Mouse (Mus musculus) CH12.LX (cell line): ENCODE measurements around the gene Nacc1. TPM values are rescaled to one million over a fixed set of nuclear protein-coding genes. Genes with fewer than 3 reads are reported as not detected.

Source experiments
- DNase-seq: peaks from one replicate; pipeline ENCODE4 v3.0.0-alpha.2; 2013; ENCODE audit errors: extremely low read depth
- H3K27ac ChIP-seq: 2 replicates; pipeline ENCODE4 v1.5.1; 2012; ENCODE audit warnings: low read depth, mild to moderate bottlenecking, control low read depth, moderate library complexity; ENCODE audit not compliant: insufficient read depth
- H3K27me3 ChIP-seq: replicated peaks from 2 replicates; pipeline ENCODE3; 2012; ENCODE audit warnings: inconsistent platforms
- H3K36me3 ChIP-seq, 2 experiments: replicated peaks in 1 of 2; 2 replicates each; pipeline versions ENCODE3 to v1.6.1; 2012; ENCODE audit warnings: inconsistent platforms in 1 of 2, low read length in 1 of 2, mild to moderate bottlenecking in 1 of 2, mixed read lengths in 1 of 2, moderate library complexity in 1 of 2; ENCODE audit not compliant: control insufficient read depth in 1 of 2, insufficient read depth in 1 of 2
- H3K4me1 ChIP-seq, 2 experiments: 2 replicates each; pipeline ENCODE4 v1.6.1; 2012; ENCODE audit warnings: inconsistent platforms in 1 of 2, moderate library complexity in 1 of 2; ENCODE audit not compliant: insufficient read depth in 2 of 2, control insufficient read depth in 1 of 2
- H3K4me2 ChIP-seq: 2 replicates; pipeline ENCODE4 v1.6.1; 2012; ENCODE audit warnings: low read depth, mild to moderate bottlenecking, control low read depth; ENCODE audit not compliant: poor library complexity, insufficient read depth, severe bottlenecking
- H3K4me3 ChIP-seq, 3 experiments: fragments of 150-350 bp in 1 of 3; sonication (generic) in 1 of 3; replicated peaks in 1 of 3; 2 replicates each; pipeline versions ENCODE3 to v1.5.1; 2011 to 2012; ENCODE audit warnings: low read depth in 2 of 3, low read length in 2 of 3, mild to moderate bottlenecking in 2 of 3, moderate library complexity in 2 of 3, control low read depth in 1 of 3, improper control_type of control experiment in 1 of 3, inconsistent platforms in 1 of 3, mixed read lengths in 1 of 3; ENCODE audit not compliant: poor library complexity in 1 of 3
- H3K79me2 ChIP-seq: replicated peaks from 2 replicates; pipeline ENCODE4 v1.6.1; 2012; ENCODE audit warnings: mild to moderate bottlenecking, moderate library complexity; ENCODE audit not compliant: control insufficient read depth, poor library complexity, insufficient read depth, severe bottlenecking; ENCODE audit errors: extremely low read depth
- H3K9ac ChIP-seq: 2 replicates; pipeline ENCODE4 v1.6.1; 2012; ENCODE audit warnings: low read depth, mild to moderate bottlenecking, control low read depth, moderate library complexity; ENCODE audit not compliant: insufficient read depth
- H3K9me3 ChIP-seq: replicated peaks from 2 replicates; pipeline ENCODE3; 2012; ENCODE audit warnings: low read length, inconsistent platforms, mixed read lengths
- BHLHE40 ChIP-seq: IDR thresholded peaks from 2 replicates; pipeline ENCODE4 v1.6.1; 2011; ENCODE audit warnings: mild to moderate bottlenecking, low read depth, low read length, improper control_type of control experiment
- CHD1 ChIP-seq: IDR thresholded peaks from 2 replicates; pipeline ENCODE4 v1.6.1; 2012; ENCODE audit warnings: low read depth, low read length, improper control_type of control experiment, inconsistent platforms
- CTCF ChIP-seq, 2 experiments: IDR thresholded peaks in 1 of 2; conservative IDR thresholded peaks in 1 of 2; 2 replicates each; pipeline ENCODE4 v1.5.1; 2011 to 2012; ENCODE audit warnings: low read depth in 2 of 2, low read length in 2 of 2, improper control_type of control experiment in 1 of 2, inconsistent platforms in 1 of 2, mild to moderate bottlenecking in 1 of 2, moderate library complexity in 1 of 2
- IRF4 ChIP-seq: IDR thresholded peaks from 2 replicates; pipeline ENCODE4 v1.6.1; 2014; ENCODE audit warnings: low read depth, mild to moderate bottlenecking, inconsistent platforms, low read length, improper control_type of control experiment
- MEF2A ChIP-seq: IDR thresholded peaks from 2 replicates; pipeline ENCODE4 v1.6.1; 2014; ENCODE audit warnings: low read depth, mild to moderate bottlenecking, inconsistent platforms, low read length, improper control_type of control experiment, borderline replicate concordance
- MYC ChIP-seq: IDR thresholded peaks from 2 replicates; pipeline ENCODE4 v1.6.1; 2011; ENCODE audit warnings: low read depth, mild to moderate bottlenecking, improper control_type of control experiment, low read length
- NELFE ChIP-seq: IDR thresholded peaks from 2 replicates; pipeline ENCODE4 v1.6.1; 2011; ENCODE audit warnings: low read depth, low read length, improper control_type of control experiment
- PAX5 ChIP-seq: IDR thresholded peaks from 2 replicates; pipeline ENCODE4 v1.6.1; 2012; ENCODE audit warnings: low read length, inconsistent platforms, mixed read lengths
- POLR2A ChIP-seq: IDR thresholded peaks from 2 replicates; pipeline ENCODE4 v1.6.1; 2011; ENCODE audit warnings: low read depth, mild to moderate bottlenecking, improper control_type of control experiment, low read length
- RAD21 ChIP-seq: IDR thresholded peaks from 2 replicates; pipeline ENCODE4 v1.6.1; 2011; ENCODE audit warnings: low read depth, mild to moderate bottlenecking, low read length, improper control_type of control experiment, moderate library complexity
- RCOR1 ChIP-seq: conservative IDR thresholded peaks from 2 replicates; pipeline ENCODE4 v1.6.1; 2012; ENCODE audit warnings: low read depth, mild to moderate bottlenecking, inconsistent platforms, low read length, improper control_type of control experiment
- SMC3 ChIP-seq: IDR thresholded peaks from 2 replicates; pipeline ENCODE4 v1.6.1; 2011; ENCODE audit warnings: low read depth, low read length, improper control_type of control experiment
- TBP ChIP-seq: conservative IDR thresholded peaks from 2 replicates; pipeline ENCODE4 v1.6.1; 2011; ENCODE audit warnings: low read depth, low read length, improper control_type of control experiment
- ZC3H11A ChIP-seq: IDR thresholded peaks from 2 replicates; pipeline ENCODE4 v1.6.1; 2012; ENCODE audit warnings: low read depth, mild to moderate bottlenecking, inconsistent platforms, low read length, improper control_type of control experiment
- ZKSCAN1 ChIP-seq: IDR thresholded peaks from 2 replicates; pipeline ENCODE4 v1.6.1; 2012; ENCODE audit warnings: low read depth, inconsistent platforms, low read length, improper control_type of control experiment, borderline replicate concordance
- ZMIZ1 ChIP-seq: IDR thresholded peaks from 2 replicates; pipeline ENCODE4 v1.6.1; 2012; ENCODE audit warnings: low read depth, mild to moderate bottlenecking, inconsistent platforms, low read length, improper control_type of control experiment
- ZNF384 ChIP-seq: IDR thresholded peaks from 2 replicates; pipeline ENCODE4 v1.6.1; 2012; ENCODE audit warnings: low read depth, low read length, improper control_type of control experiment, inconsistent platforms
- dilution Hi-C: fragments of 300-500 bp; cut with MboI; formaldehyde crosslinking; loops from 2 replicates; pipeline ENCODE4 v1.14.3; 2020; ENCODE audit warnings: low sequenced_read_pairs; ENCODE audit not compliant: extremely low pct_unique_long_range_greater_than_20kb, extremely low pct_ligation_motif_present
- in situ Hi-C: fragments of 300-500 bp; cut with MboI; formaldehyde crosslinking; loops from 3 replicates; pipeline ENCODE4 v1.14.3; 2019; ENCODE audit warnings: low sequenced_read_pairs, low pct_ligation_motif_present, low pct_unique_long_range_greater_than_20kb, mixed read lengths
- polyA plus RNA-seq: library from polyadenylated mRNA; unstranded; fragments of >175 nt; gene quantifications from 2 replicates; pipeline ENCODE4 v1.2.1, GENCODE M21; 2012; ENCODE audit warnings: low read depth; ENCODE audit not compliant: insufficient read length
- total RNA-seq, 2 experiments: library from RNA; depleted of rRNA; stranded (reverse); fragments of 300-350 nt in 1 of 2; fragments of >200 nt in 1 of 2; gene quantifications; 2 replicates each; pipeline ENCODE4 v1.2.3; 2012 to 2014

Gene Nacc1
- total and polyA plus RNA-seq, 3 experiments: 23.3 to 84.1 (median 45.1) TPM

- H3K9me3 ChIP-seq: no peaks in the 10 kb centered on the region
- no peak overlapping the region for H3K9ac ChIP-seq
- peaks cover 0 to 2% of the 10 kb centered on the region in 2 experiments; a peak in 1 of 4 replicates for H3K4me1 ChIP-seq
- DNase-seq: no peak
- no peak overlapping the region for H3K4me3 ChIP-seq
- H3K27ac ChIP-seq: no peak overlapping the region
- no peak overlapping the region for H3K4me2 ChIP-seq
- H3K79me2 ChIP-seq: no peaks in the 10 kb centered on the region
- peaks cover 0 to 13% of the 10 kb centered on the region in 2 experiments for H3K36me3 ChIP-seq
- in situ Hi-C loops (no loop called here), dilution Hi-C loops (no loop called here)
- TF ChIP-seq CTCF (conservative IDR thresholded peaks at IDR 0.05 in 1 of 2, IDR thresholded peaks at IDR 0.05 in 1 of 2; ENCODE audit: low read depth in 2 of 2, low read length in 2 of 2) (peak in 1 of 2 experiments; percentile 56; a peak in 2 of 4 replicates), ZNF384 (no peak), POLR2A (no peak), MEF2A (no peak), RAD21 (peak; percentile 9), ZKSCAN1 (no peak), ZMIZ1 (no peak), MYC (no peak), SMC3 (peak; percentile 13; the same call in 1 of the 2 replicates), IRF4 (no peak), BHLHE40 (no peak), ZC3H11A (no peak), NELFE (no peak), RCOR1 (no peak), TBP (no peak), PAX5 (no peak), CHD1 (no peak)
- H3K27me3 ChIP-seq: peaks cover 40% of the 10 kb centered on the region
Measured at GRCm38 (mm10) chr8:84621102-84621625, 66.5 kb downstream of the Nacc1 start.

Other genes with a start within 250 kb of the Nacc1 start
- 22.7 and 30.3 TPM in 2 replicates for gene Ier2, start 25.0 kb downstream of the Nacc1 start, total RNA-seq (2012; rRNA removed)
- gene Ier2, start 25.0 kb downstream of the Nacc1 start, total RNA-seq (2014; rRNA removed): 30.9 and 35.4 TPM in 2 replicates
- 25.7 and 26.3 TPM in 2 replicates for gene Ier2, start 25.0 kb downstream of the Nacc1 start, polyA plus RNA-seq
- 157 and 160 TPM in 2 replicates for gene Trmt1, start 1.6 kb downstream of the Nacc1 start, total RNA-seq (2012; rRNA removed)
- 77.0 and 94.5 TPM in 2 replicates for gene Trmt1, start 1.6 kb downstream of the Nacc1 start, total RNA-seq (2014; rRNA removed)
- 140 and 157 TPM in 2 replicates for gene Trmt1, start 1.6 kb downstream of the Nacc1 start, polyA plus RNA-seq
- 38.5 and 45.5 TPM in 2 replicates for gene Lyl1, start 13.6 kb upstream of the Nacc1 start, total RNA-seq (2012; rRNA removed)
- 20.3 and 20.6 TPM in 2 replicates for gene Lyl1, start 13.6 kb upstream of the Nacc1 start, total RNA-seq (2014; rRNA removed)
- gene Lyl1, start 13.6 kb upstream of the Nacc1 start, polyA plus RNA-seq: 53.2 and 54.5 TPM in 2 replicates
- 0.17 TPM in 1 of 2 replicates, not detected in the other for gene G430095P16Rik, start 35.1 kb upstream of the Nacc1 start, total RNA-seq (2012; rRNA removed)
- gene G430095P16Rik, start 35.1 kb upstream of the Nacc1 start, total RNA-seq (2014; rRNA removed): 0.39 TPM in 1 of 2 replicates, not detected in the other
- not detected in 2 replicates for gene G430095P16Rik, start 35.1 kb upstream of the Nacc1 start, polyA plus RNA-seq
- gene Nfix, start 112.5 kb upstream of the Nacc1 start, total RNA-seq (2012; rRNA removed): 0.76 and 1.1 TPM in 2 replicates
- 0.09 and 0.19 TPM in 2 replicates for gene Nfix, start 112.5 kb upstream of the Nacc1 start, total RNA-seq (2014; rRNA removed)
- gene Nfix, start 112.5 kb upstream of the Nacc1 start, polyA plus RNA-seq: 8.6 and 10.5 TPM in 2 replicates
- gene Dand5, start 135.0 kb upstream of the Nacc1 start, total RNA-seq (2012; rRNA removed): 1.7 TPM in 2 replicates
- 1.4 and 1.8 TPM in 2 replicates for gene Dand5, start 135.0 kb upstream of the Nacc1 start, total RNA-seq (2014; rRNA removed)
- 1.5 and 1.7 TPM in 2 replicates for gene Dand5, start 135.0 kb upstream of the Nacc1 start, polyA plus RNA-seq
- 53.6 and 59.7 TPM in 2 replicates for gene Gadd45gip1, start 143.7 kb upstream of the Nacc1 start, total RNA-seq (2012; rRNA removed)
- gene Gadd45gip1, start 143.7 kb upstream of the Nacc1 start, total RNA-seq (2014; rRNA removed): 56.6 and 56.9 TPM in 2 replicates
- 56.6 and 57.6 TPM in 2 replicates for gene Gadd45gip1, start 143.7 kb upstream of the Nacc1 start, polyA plus RNA-seq
- 87.0 and 115 TPM in 2 replicates for gene Rad23a, start 152.8 kb upstream of the Nacc1 start, total RNA-seq (2012; rRNA removed)
- gene Rad23a, start 152.8 kb upstream of the Nacc1 start, total RNA-seq (2014; rRNA removed): 66.4 and 66.5 TPM in 2 replicates
- gene Rad23a, start 152.8 kb upstream of the Nacc1 start, polyA plus RNA-seq: 135 and 143 TPM in 2 replicates
- gene Calr, start 159.1 kb upstream of the Nacc1 start, total RNA-seq (2012; rRNA removed): 395 and 738 TPM in 2 replicates
- gene Calr, start 159.1 kb upstream of the Nacc1 start, total RNA-seq (2014; rRNA removed): 627 and 669 TPM in 2 replicates
- gene Calr, start 159.1 kb upstream of the Nacc1 start, polyA plus RNA-seq: 1,181 and 1,636 TPM in 2 replicates
- 142 and 165 TPM in 2 replicates for gene Farsa, start 169.1 kb upstream of the Nacc1 start, total RNA-seq (2012; rRNA removed)
- 144 and 146 TPM in 2 replicates for gene Farsa, start 169.1 kb upstream of the Nacc1 start, total RNA-seq (2014; rRNA removed)
- gene Farsa, start 169.1 kb upstream of the Nacc1 start, polyA plus RNA-seq: 175 and 192 TPM in 2 replicates
- not detected in 2 replicates for gene Syce2, start 184.2 kb upstream of the Nacc1 start, total RNA-seq (2012; rRNA removed)
- not detected in 2 replicates for gene Syce2, start 184.2 kb upstream of the Nacc1 start, total RNA-seq (2014; rRNA removed)
- 0.54 TPM in 1 of 2 replicates, not detected in the other for gene Syce2, start 184.2 kb upstream of the Nacc1 start, polyA plus RNA-seq
- 26.2 and 27.3 TPM in 2 replicates for gene Gcdh, start 206.1 kb upstream of the Nacc1 start, total RNA-seq (2012; rRNA removed)
- gene Gcdh, start 206.1 kb upstream of the Nacc1 start, total RNA-seq (2014; rRNA removed): 16.4 and 20.6 TPM in 2 replicates
- 13.7 and 17.7 TPM in 2 replicates for gene Gcdh, start 206.1 kb upstream of the Nacc1 start, polyA plus RNA-seq
- 0.34 and 0.38 TPM in 2 replicates for gene Klf1, start 214.1 kb upstream of the Nacc1 start, total RNA-seq (2012; rRNA removed)
- 0.20 and 0.24 TPM in 2 replicates for gene Klf1, start 214.1 kb upstream of the Nacc1 start, total RNA-seq (2014; rRNA removed)
- 0.20 and 0.26 TPM in 2 replicates for gene Klf1, start 214.1 kb upstream of the Nacc1 start, polyA plus RNA-seq
- gene Dnase2a, start 220.7 kb upstream of the Nacc1 start, total RNA-seq (2012; rRNA removed): 12.8 and 13.6 TPM in 2 replicates
- gene Dnase2a, start 220.7 kb upstream of the Nacc1 start, total RNA-seq (2014; rRNA removed): 15.0 and 18.4 TPM in 2 replicates
- gene Dnase2a, start 220.7 kb upstream of the Nacc1 start, polyA plus RNA-seq: 25.4 and 31.4 TPM in 2 replicates
- gene Mast1, start 249.5 kb upstream of the Nacc1 start, total RNA-seq (2012; rRNA removed): 0.08 and 0.21 TPM in 2 replicates
- gene Mast1, start 249.5 kb upstream of the Nacc1 start, total RNA-seq (2014; rRNA removed): not detected in 2 replicates
- gene Mast1, start 249.5 kb upstream of the Nacc1 start, polyA plus RNA-seq: 0.34 and 0.55 TPM in 2 replicates